Mouse (Mus musculus): Measurements from ENCODE around the gene Pdxk.
"Not testable (repeated sequence)": the region's sequence is repeated elsewhere in the genome, so short reads cannot be mapped to it uniquely, and the experiment has no call there.

The Pdxk gene

GRCm38 (mm10) chr10:78464792-78465207 is at the start of gene Pdxk:
TSS of gene Pdxk (minus strand) at chr10:78464975.
- peak; percentile 89 for DNase-seq (ENCODE audit: low spot score)

GRCm38 (mm10) chr10:78502986-78503733 is 38.4 kb upstream of the Pdxk start:
- DNase-seq (ENCODE audit: low spot score), result no peak

- DNase-seq (ENCODE audit: low spot score), result peak; percentile 87
These were observed 22.8 kb upstream of the Pdxk start for GRCm38 (mm10) chr10:78487431-78488086.

GRCm38 (mm10) chr10:78486871-78487270 is 22.1 kb upstream of the Pdxk start:
- DNase-seq (ENCODE audit: low spot score), result no peak

GRCm38 (mm10) chr10:78485369-78485768 is 20.6 kb upstream of the Pdxk start:
- not testable (repeated sequence) for DNase-seq (ENCODE audit: low spot score)

- DNase-seq (ENCODE audit: low spot score), result peak; percentile 52
These were observed 17.2 kb upstream of the Pdxk start for GRCm38 (mm10) chr10:78481928-78482499.

- DNase-seq (ENCODE audit: low spot score), result no peak
These were observed 16.5 kb upstream of the Pdxk start for GRCm38 (mm10) chr10:78480954-78481927.

GRCm38 (mm10) chr10:78476821-78477220 is 12.0 kb upstream of the Pdxk start:
- DNase-seq (ENCODE audit: low spot score), result no peak

- no peak for DNase-seq (ENCODE audit: low spot score)
These were observed 10.0 kb upstream of the Pdxk start for GRCm38 (mm10) chr10:78474759-78475158.

GRCm38 (mm10) chr10:78473434-78473833 is 8.7 kb upstream of the Pdxk start:
- no peak for DNase-seq (ENCODE audit: low spot score)

GRCm38 (mm10) chr10:78472046-78472445 is 7.3 kb upstream of the Pdxk start:
- no peak for DNase-seq (ENCODE audit: low spot score)

GRCm38 (mm10) chr10:78470582-78471313 is 6.0 kb upstream of the Pdxk start:
- no peak for DNase-seq (ENCODE audit: low spot score)

- no peak for DNase-seq (ENCODE audit: low spot score)
These were observed 3.1 kb upstream of the Pdxk start for GRCm38 (mm10) chr10:78467761-78468310.

GRCm38 (mm10) chr10:78466647-78467046 is 1.9 kb upstream of the Pdxk start:
- no peak for DNase-seq (ENCODE audit: low spot score)

GRCm38 (mm10) chr10:78465472-78465871 is 697 bp upstream of the Pdxk start:
- DNase-seq (ENCODE audit: low spot score), result no peak

- DNase-seq (ENCODE audit: low spot score), result no peak
These were observed 479 bp downstream of the Pdxk start for GRCm38 (mm10) chr10:78464201-78464791.

GRCm38 (mm10) chr10:78463769-78464167 is 1.0 kb downstream of the Pdxk start:
- DNase-seq (ENCODE audit: low spot score), result no peak

- DNase-seq (ENCODE audit: low spot score), result no peak
These were observed 1.6 kb downstream of the Pdxk start for GRCm38 (mm10) chr10:78462945-78463768.

GRCm38 (mm10) chr10:78461767-78462166 is 3.0 kb downstream of the Pdxk start:
- no peak for DNase-seq (ENCODE audit: low spot score)

- no peak for DNase-seq (ENCODE audit: low spot score)
These were observed 4.3 kb downstream of the Pdxk start for GRCm38 (mm10) chr10:78460463-78460862.

All from ovary, postnatal 14 days (tissue).